25 mouse cellular contexts compared by ENCODE assay signal in the genomic region with DNA sequence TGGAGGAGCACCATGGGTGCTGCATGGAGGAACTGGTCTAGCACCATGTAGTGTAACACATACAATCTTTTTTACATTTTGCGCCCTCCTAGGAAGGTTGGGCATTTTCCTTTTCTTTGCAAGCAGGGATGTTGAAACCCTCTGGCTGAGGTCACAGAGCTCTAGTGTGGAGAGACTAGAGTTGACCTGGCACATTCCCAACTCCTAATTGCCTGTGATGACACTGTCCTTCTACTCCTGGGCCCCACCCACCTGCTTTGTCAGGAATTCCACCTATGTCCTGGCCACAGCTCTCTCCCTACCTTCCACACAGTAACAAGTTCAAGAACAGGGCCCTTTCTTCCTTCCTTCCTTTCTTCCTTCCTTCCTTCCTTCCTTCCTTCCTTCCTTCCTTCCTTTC. TPM values are rescaled to one million over a fixed set of nuclear protein-coding genes. Genes with fewer than 3 reads are reported as not detected.
DNase-seq lines count a peak whose midpoint lies in the region; ATAC-seq and TF ChIP-seq lines count a peak whose summit lies in the region.
"Had no signal": no experiment of that assay in that cellular context is flagged by ENCODE, and none has a peak within 500 bp of the region (broad histone marks: within the 10 kb centered on the region; RNA-seq: fewer than 3 reads in every experiment).

No protein-coding gene starts in this region.

- WGBS in lung, adult 2 months = 72% methylated on average over 1 of the region's 1 CpGs
- 77% methylated on average over 1 of the region's 1 CpGs for WGBS in lung, postnatal 0 days

- no peak overlapping the region for H3K27ac ChIP-seq in lung, postnatal 0 days (ENCODE audit: low read length)
- H3K27ac ChIP-seq: embryonic facial prominence, embryonic 12.5 days; heart, embryonic 10.5 days; hindbrain, embryonic 10.5 days; hindbrain, postnatal 0 days; limb, embryonic 13.5 days; neural tube, embryonic 15.5 days had no signal

- H3K4me3 ChIP-seq in lung, adult 2 months (replicated peaks; ENCODE audit: extremely low read depth, low read depth, low read length) = no peak overlapping the region
- H3K4me3 ChIP-seq in lung, postnatal 0 days (ENCODE audit: low read depth, low read length) = no peak overlapping the region
- H3K4me3 ChIP-seq: embryonic facial prominence, embryonic 12.5 days; erythroblast, embryonic 14.5 days; heart, embryonic 10.5 days; hindbrain, embryonic 10.5 days; limb, embryonic 13.5 days; neural tube, embryonic 15.5 days had no signal

- no peak for TF ChIP-seq CTCF in lung, adult 2 months (IDR thresholded peaks at IDR 0.05; ENCODE audit: insufficient read depth, low read length)
- no peak for TF ChIP-seq CTCF in lung, postnatal 0 days (IDR thresholded peaks at IDR 0.05)

- H3K27me3 ChIP-seq in lung, postnatal 0 days (replicated peaks; ENCODE audit: insufficient read depth, low read length) = no peaks in the 10 kb centered on the region
- H3K27me3 ChIP-seq: embryonic facial prominence, embryonic 12.5 days; limb, embryonic 13.5 days; neural tube, embryonic 15.5 days; Patski had no signal

- 0 out of 2 replicates have a peak, but pooled peaks cover 2% of the 10 kb centered on the region for H3K4me1 ChIP-seq in lung, adult 2 months (ENCODE audit: control insufficient read depth, insufficient read depth, low read length)
- no peaks in the 10 kb centered on the region for H3K4me1 ChIP-seq in lung, postnatal 0 days (ENCODE audit: insufficient read depth, low read depth, low read length)
- H3K4me1 ChIP-seq: neural tube, embryonic 15.5 days had no signal

- no peaks in the 10 kb centered on the region for H3K36me3 ChIP-seq in lung, postnatal 0 days (ENCODE audit: insufficient read depth, low read length)
- H3K36me3 ChIP-seq: embryonic facial prominence, embryonic 12.5 days; heart, embryonic 10.5 days; hindbrain, embryonic 10.5 days; limb, embryonic 13.5 days; neural tube, embryonic 15.5 days had no signal

- peak; percentile 65 for ATAC-seq in lung, postnatal 0 days
- ATAC-seq: activated CD4-positive, CD25-positive, alpha-beta regulatory T cell, adult 4 months; CD4-positive, CD25-positive, alpha-beta regulatory T cell, adult 4 months; forebrain, embryonic 14.5 days; hindbrain, postnatal 0 days; midbrain, embryonic 16.5 days; Patski had no signal

- peak; percentile 67 for DNase-seq in adrenal gland, adult 2 months
- no peak for DNase-seq in adrenal gland, postnatal 4 days (ENCODE audit: low spot score in 2 of 2)
- DNase-seq in lung, adult 18-20 months = peak; percentile 49 to 74
- no peak for DNase-seq in lung, adult 2 months
- peak; percentile 75 for DNase-seq in lung, postnatal 0 days (ENCODE audit: low spot score)
- no peak for DNase-seq in cerebellum, adult 11-12 months
- DNase-seq in thymus, postnatal 14 days = no peak
- DNase-seq in cerebellum, postnatal 25 days = no peak
- DNase-seq: cerebellum, adult 18-20 months; cerebellum, postnatal 36 days; gastrocnemius, postnatal 14 days; kidney, adult 2 months; kidney, postnatal 10 days had no signal

- no peaks in the 10 kb centered on the region for H3K9me3 ChIP-seq in lung, postnatal 0 days (ENCODE audit: low read length)
- H3K9me3 ChIP-seq: embryonic facial prominence, embryonic 12.5 days; heart, embryonic 10.5 days; hindbrain, embryonic 10.5 days; limb, embryonic 13.5 days; neural tube, embryonic 15.5 days had no signal

- no peak for TF ChIP-seq POLR2A in lung, adult 2 months (IDR thresholded peaks at IDR 0.05; ENCODE audit: borderline replicate concordance, extremely low read depth, low read depth, low read length)

- H3K9ac ChIP-seq in lung, postnatal 0 days (replicated peaks; ENCODE audit: low read depth) = no peak overlapping the region
- H3K9ac ChIP-seq: embryonic facial prominence, embryonic 12.5 days; limb, embryonic 13.5 days; neural tube, embryonic 15.5 days had no signal

- TF ChIP-seq EP300 in lung, postnatal 0 days (IDR thresholded peaks at IDR 0.05) = 0 out of 2 replicates have a peak, but pooled peaks have one; percentile 43

- H3K4me2 ChIP-seq in lung, postnatal 0 days (replicated peaks; ENCODE audit: low read depth, low read length) = no peak overlapping the region
- H3K4me2 ChIP-seq: embryonic facial prominence, embryonic 12.5 days; limb, embryonic 13.5 days; neural tube, embryonic 15.5 days had no signal

RNA-seq across cellular contexts. Expression of a gene that starts 46.3 kb away (rescaled TPM):
- total RNA-seq in adrenal gland, adult 2 months (2021) = 10 to 100 TPM in 1 of 2 experiments, 1 to 10 TPM in 1; 8.7 to 18.7 TPM
- polyA plus RNA-seq in adrenal gland, adult 2 months (2012; rRNA removed) = 12.1 and 15.6 TPM in 2 replicates
- 10 to 100 TPM; 11.2 to 11.5 TPM for total RNA-seq in adrenal gland, postnatal 4 days (2021)
- polyA plus RNA-seq in lung, adult 2 months (2012; rRNA removed) = 7.2 and 10.2 TPM in 2 replicates
- 14.0 and 15.2 TPM in 2 replicates for polyA plus RNA-seq in lung, postnatal 0 days (2015; fragmentation: Nextera tagmentation; extraction: Ambion mirVana)
- polyA plus RNA-seq: activated CD4-positive, CD25-positive, alpha-beta regulatory T cell, adult 4 months had no signal

Comparison
In these comparisons a context has a peak if more than half of its experiments do, and no peak if none do; other contexts are left out.
1. DNase-seq: peak in adrenal gland, adult 2 months (single experiment), lung, adult 18-20 months (2 of 2) and lung, postnatal 0 days (single experiment); none in adrenal gland, postnatal 4 days (0 of 2), lung, adult 2 months (single experiment), cerebellum, adult 11-12 months (single experiment), thymus, postnatal 14 days (single experiment) and cerebellum, postnatal 25 days (0 of 2).